Mouse (Mus musculus) lung, embryonic 15.5 days (tissue): ENCODE data around the gene Sphkap. TPM values are rescaled to one million over a fixed set of nuclear protein-coding genes. Genes with fewer than 3 reads are reported as not detected.
A peak's percentile ranks its signal among the peaks of the same experiment; 100 is the strongest.

Experiments
- ATAC-seq: fragments of 200-750 bp; cut with Nextera tagmentation; 2 replicates; pipeline ENCODE4 v1.8.0; 2017; ENCODE audit warnings: moderate number of reproducible peaks, borderline replicate concordance; ENCODE audit not compliant: low FRiP score, low TSS enrichment; ENCODE audit errors: extremely low read depth
- H3K27ac ChIP-seq: fragments of 300-500 bp; sonication (generic); 2 replicates; pipeline ENCODE4 v1.5.1; 2015; ENCODE audit warnings: moderate library complexity, mild to moderate bottlenecking, inconsistent platforms
- H3K27me3 ChIP-seq: fragments of 300-500 bp; sonication (generic); 2 replicates; pipeline ENCODE4 v1.6.1; 2015; ENCODE audit warnings: inconsistent platforms
- H3K36me3 ChIP-seq: fragments of 300-500 bp; sonication (generic); 2 replicates; pipeline ENCODE4 v1.6.1; 2015; ENCODE audit warnings: inconsistent platforms
- H3K4me1 ChIP-seq: fragments of 300-500 bp; sonication (generic); 2 replicates; pipeline ENCODE4 v1.6.1; 2015; ENCODE audit warnings: inconsistent platforms
- H3K4me2 ChIP-seq: fragments of 300-500 bp; sonication (generic); 2 replicates; pipeline ENCODE4 v1.6.1; 2015; ENCODE audit warnings: inconsistent platforms, mild to moderate bottlenecking, moderate library complexity
- H3K4me3 ChIP-seq: fragments of 300-500 bp; sonication (generic); 2 replicates; pipeline ENCODE4 v1.5.1; 2015; ENCODE audit warnings: mild to moderate bottlenecking, inconsistent platforms
- H3K9ac ChIP-seq: fragments of 300-500 bp; sonication (generic); 2 replicates; pipeline ENCODE4 v1.6.1; 2015; ENCODE audit warnings: inconsistent platforms
- H3K9me3 ChIP-seq: fragments of 300-500 bp; sonication (generic); 2 replicates; pipeline ENCODE4 v1.6.1; 2016; ENCODE audit warnings: inconsistent platforms
- WGBS: fragments of 180-500 bp; shearing (Covaris S2); methylation state at CpG from one replicate; pipeline ENCODE4 v1.1.7; 2015; 5-methylcytosine and 5-hydroxymethylcytosine counted together
- polyA plus RNA-seq: library from polyadenylated mRNA; unstranded; fragments of >200 nt; fragmentation: Nextera tagmentation; extraction: Ambion mirVana; gene quantifications from 2 replicates; pipeline ENCODE4 v1.2.1, GENCODE M21; 2015

Gene Sphkap
- 0.68 and 1.8 TPM in 2 replicates for polyA plus RNA-seq

- H3K4me1 ChIP-seq: peaks cover 9% of the 10 kb centered on the region; the same call in 1 of the 2 replicates
- H3K4me2 ChIP-seq: peak within 1 kb of the TSS; percentile 80
- no peaks in the 10 kb centered on the region for H3K36me3 ChIP-seq
- peak within 1 kb of the TSS; percentile 39 for H3K4me3 ChIP-seq
- ATAC-seq: peak; percentile 88
- H3K9me3 ChIP-seq: no peaks in the 10 kb centered on the region
- peaks cover 4% of the 10 kb centered on the region; the same call in 1 of the 2 replicates for H3K27me3 ChIP-seq
- 0 out of 2 replicates have a peak within 1 kb of the TSS, but pooled peaks have one; percentile 19 for H3K9ac ChIP-seq
- H3K27ac ChIP-seq: no peak within 1 kb of the TSS
- 2% methylated on average over 16 of the region's 16 CpGs for WGBS
These were observed at the start of gene Sphkap for GRCm38 (mm10) chr1:83408021-83408464. Gene Sphkap, minus strand, starts transcription at chr1:83408200.

- Histone ChIP-seq H3K9ac (no peak overlapping the region), H3K4me3 (no peak overlapping the region), H3K4me1 (no peaks in the 10 kb centered on the region), H3K4me2 (no peak overlapping the region), H3K36me3 (no peaks in the 10 kb centered on the region), H3K27ac (no peak overlapping the region), H3K27me3 (no peaks in the 10 kb centered on the region), H3K9me3 (no peaks in the 10 kb centered on the region)
- whole genome bisulfite sequencing: 54% methylated on average over 5 of the region's 5 CpGs
- ATAC-seq: no peak
These were observed 43.3 kb upstream of the Sphkap start for GRCm38 (mm10) chr1:83451291-83451690.

- 86% methylated on average over 2 of the region's 2 CpGs for WGBS
These were observed 32.4 kb upstream of the Sphkap start for GRCm38 (mm10) chr1:83440422-83440821.

GRCm38 (mm10) chr1:83433932-83434331 is 25.9 kb upstream of the Sphkap start:
- ATAC-seq: no peak
- Histone ChIP-seq H3K4me2 (no peak overlapping the region), H3K27ac (no peak overlapping the region), H3K4me3 (no peak overlapping the region), H3K27me3 (no peaks in the 10 kb centered on the region), H3K4me1 (no peaks in the 10 kb centered on the region), H3K9ac (no peak overlapping the region), H3K36me3 (no peaks in the 10 kb centered on the region), H3K9me3 (no peaks in the 10 kb centered on the region)
- WGBS: 91% methylated on average over 3 of the region's 3 CpGs

More at GRCm38 (mm10) chr1:83440422-83440821, 32.4 kb upstream of the Sphkap start:
- Histone ChIP-seq H3K27me3 (no peaks in the 10 kb centered on the region), H3K36me3 (no peaks in the 10 kb centered on the region), H3K9ac (no peak overlapping the region), H3K27ac (no peak overlapping the region), H3K4me3 (no peak overlapping the region), H3K4me2 (no peak overlapping the region), H3K9me3 (no peaks in the 10 kb centered on the region), H3K4me1 (no peaks in the 10 kb centered on the region)
- no peak for ATAC-seq

DNA sequence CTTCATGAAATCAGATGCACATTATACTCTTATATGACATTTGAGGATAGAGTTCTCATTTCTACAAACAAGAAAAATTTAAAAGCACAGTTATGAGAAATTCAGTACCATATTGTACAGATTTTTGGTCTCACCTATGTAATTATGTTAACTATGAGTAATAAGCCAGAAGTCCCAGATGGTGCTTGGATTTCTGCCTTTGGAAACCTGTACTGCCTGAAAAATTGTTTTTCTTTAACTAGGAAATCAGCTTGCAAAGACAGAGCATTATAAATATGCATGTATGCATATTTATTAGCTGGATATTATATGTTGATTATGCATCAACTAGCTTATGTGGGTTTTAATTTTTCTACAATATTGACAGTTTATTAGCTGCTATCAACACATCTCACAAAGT is 21.9 kb upstream of the Sphkap start:
- ATAC-seq: no peak
- Histone ChIP-seq H3K4me1 (no peaks in the 10 kb centered on the region), H3K9me3 (no peaks in the 10 kb centered on the region), H3K36me3 (no peaks in the 10 kb centered on the region), H3K27ac (no peak overlapping the region), H3K4me2 (no peak overlapping the region), H3K4me3 (no peak overlapping the region), H3K9ac (no peak overlapping the region), H3K27me3 (no peaks in the 10 kb centered on the region)

DNA sequence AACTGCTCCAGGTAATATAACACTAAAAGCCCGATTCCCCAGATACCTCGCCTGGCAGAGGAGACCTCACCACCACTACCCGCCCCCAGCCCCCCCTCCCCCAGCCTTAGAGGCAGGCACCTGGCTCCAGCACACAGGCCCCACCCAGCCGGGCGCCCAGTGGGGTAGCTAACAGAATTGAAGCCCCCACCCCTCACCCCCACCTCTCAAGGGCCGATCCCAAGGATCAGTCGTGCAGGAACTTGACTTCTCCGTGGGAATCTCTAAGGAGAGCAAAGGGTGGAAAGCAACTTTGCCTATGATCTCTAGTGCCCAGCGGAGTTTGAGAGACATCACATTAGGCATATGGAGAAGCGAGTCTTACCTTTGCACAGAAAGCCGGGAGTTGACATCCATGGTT is 384 bp downstream of the Sphkap start:
- peak overlapping the region; percentile 39 for H3K4me3 ChIP-seq
- H3K4me2 ChIP-seq: peak overlapping the region; percentile 80
- H3K27ac ChIP-seq: no peak overlapping the region
- WGBS: 2% methylated on average over 11 of the region's 11 CpGs
- H3K9me3 ChIP-seq: no peaks in the 10 kb centered on the region
- no peaks in the 10 kb centered on the region for H3K36me3 ChIP-seq
- H3K9ac ChIP-seq: 0 out of 2 replicates have a peak overlapping the region, but pooled peaks have one; percentile 19
- peak; percentile 31; the same call in 1 of the 2 replicates for ATAC-seq
- peaks cover 9% of the 10 kb centered on the region; the same call in 1 of the 2 replicates for H3K4me1 ChIP-seq
- H3K27me3 ChIP-seq: peaks cover 4% of the 10 kb centered on the region; the same call in 1 of the 2 replicates

DNA sequence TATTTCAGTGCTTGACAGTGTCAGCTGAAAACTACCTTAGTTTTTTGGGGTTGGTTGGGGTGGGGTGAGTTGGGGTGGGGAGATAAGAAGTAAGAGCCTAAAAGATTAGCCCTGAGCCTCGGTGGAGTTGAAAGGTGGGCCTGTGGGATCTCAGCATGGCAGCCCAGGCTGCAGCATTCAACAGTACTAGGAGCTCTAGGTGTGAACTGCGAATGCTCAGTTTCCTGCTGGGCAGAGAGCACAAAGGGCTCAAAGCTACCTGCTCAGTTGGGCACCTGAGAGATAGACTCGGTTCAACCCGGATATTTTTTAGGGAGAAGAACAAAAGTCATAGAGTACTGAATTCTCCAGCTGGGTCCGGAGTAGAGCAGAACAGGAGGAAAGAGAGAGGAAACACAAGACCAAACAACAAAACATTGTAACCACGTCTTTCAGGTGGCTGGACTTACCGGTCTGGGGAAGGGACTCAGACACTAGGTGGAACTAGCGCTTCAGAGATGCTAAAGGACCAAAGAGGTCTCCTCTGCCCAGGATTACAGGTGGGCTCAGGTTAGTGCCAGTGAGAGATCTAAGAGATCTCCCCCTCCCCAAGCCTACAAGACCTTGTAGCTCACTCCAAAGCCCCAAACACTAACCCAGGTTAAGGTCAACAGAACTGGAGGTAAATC is 984 bp downstream of the Sphkap start:
- H3K36me3 ChIP-seq: no peaks in the 10 kb centered on the region
- H3K9me3 ChIP-seq: no peaks in the 10 kb centered on the region
- H3K4me2 ChIP-seq: peak overlapping the region; percentile 80; the same call in 1 of the 2 replicates
- peaks cover 4% of the 10 kb centered on the region; the same call in 1 of the 2 replicates for H3K27me3 ChIP-seq
- no peak for ATAC-seq
- no peak overlapping the region for H3K27ac ChIP-seq
- H3K4me1 ChIP-seq: peaks cover 9% of the 10 kb centered on the region; the same call in 1 of the 2 replicates
- no peak overlapping the region for H3K9ac ChIP-seq
- 13% methylated on average over 8 of the region's 8 CpGs for WGBS
- H3K4me3 ChIP-seq: no peak overlapping the region

- Histone ChIP-seq H3K36me3 (no peaks in the 10 kb centered on the region), H3K9ac (no peak overlapping the region), H3K4me2 (no peak overlapping the region), H3K27me3 (no peaks in the 10 kb centered on the region), H3K4me1 (no peaks in the 10 kb centered on the region), H3K27ac (no peak overlapping the region), H3K9me3 (no peaks in the 10 kb centered on the region), H3K4me3 (no peak overlapping the region)
- ATAC-seq: no peak
- WGBS: 88% methylated on average over 1 of the region's 1 CpGs
These were observed 6.9 kb downstream of the Sphkap start for GRCm38 (mm10) chr1:83401079-83401478.

DNA sequence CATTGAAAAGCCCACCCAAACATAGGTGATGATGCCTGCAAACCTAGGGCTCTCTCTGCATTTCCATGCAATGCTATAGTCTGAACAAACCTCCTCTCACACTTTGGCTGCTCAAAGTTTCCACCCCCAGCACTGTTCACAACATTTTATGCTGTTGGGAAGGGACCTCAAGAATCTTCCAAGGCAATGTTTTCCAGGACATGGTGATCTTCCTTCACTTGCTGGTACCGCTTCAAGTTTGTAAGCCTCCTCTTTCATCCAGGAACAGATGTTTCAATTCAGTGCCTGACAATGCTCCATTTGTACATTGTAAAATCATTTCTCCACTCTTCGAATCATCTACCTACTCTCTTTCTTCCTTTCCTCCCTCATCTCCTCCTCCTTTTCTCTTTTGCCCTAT is 11.7 kb downstream of the Sphkap start:
- H3K36me3 ChIP-seq: no peaks in the 10 kb centered on the region
- H3K27me3 ChIP-seq: no peaks in the 10 kb centered on the region
- H3K4me3 ChIP-seq: no peak overlapping the region
- WGBS: 82% methylated on average over 2 of the region's 2 CpGs
- no peaks in the 10 kb centered on the region for H3K9me3 ChIP-seq
- H3K27ac ChIP-seq: no peak overlapping the region
- no peak overlapping the region for H3K9ac ChIP-seq
- no peak for ATAC-seq
- no peak overlapping the region for H3K4me2 ChIP-seq
- H3K4me1 ChIP-seq: no peaks in the 10 kb centered on the region

- Histone ChIP-seq H3K36me3 (no peaks in the 10 kb centered on the region), H3K27me3 (no peaks in the 10 kb centered on the region), H3K9me3 (no peaks in the 10 kb centered on the region), H3K9ac (no peak overlapping the region), H3K4me3 (no peak overlapping the region), H3K27ac (no peak overlapping the region), H3K4me2 (no peak overlapping the region), H3K4me1 (no peaks in the 10 kb centered on the region)
- WGBS: 38% methylated on average over 5 of the region's 5 CpGs
- no peak for ATAC-seq
These were observed 12.4 kb downstream of the Sphkap start for GRCm38 (mm10) chr1:83395559-83395958.

DNA sequence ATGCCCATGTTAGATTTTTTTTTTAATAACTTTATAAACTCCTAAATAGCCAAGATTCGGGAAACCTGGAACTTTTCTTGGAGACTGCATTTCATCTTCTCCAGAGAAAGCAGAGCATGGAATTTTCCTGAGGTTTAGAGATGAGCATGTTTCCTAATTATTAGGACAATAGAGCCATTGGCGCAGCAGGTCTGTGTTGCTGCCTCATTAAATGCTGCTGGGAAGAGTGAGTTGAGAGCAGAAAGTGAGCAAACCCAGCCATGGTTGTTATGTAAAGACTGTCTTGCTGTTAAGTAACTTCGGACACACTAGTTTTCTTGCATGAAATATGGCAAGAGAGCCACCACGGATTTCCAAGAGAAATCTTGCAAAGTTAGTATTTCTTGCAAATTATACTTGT is 18.6 kb downstream of the Sphkap start:
- Histone ChIP-seq H3K9me3 (no peaks in the 10 kb centered on the region), H3K4me1 (no peaks in the 10 kb centered on the region), H3K9ac (no peak overlapping the region), H3K27me3 (no peaks in the 10 kb centered on the region), H3K4me2 (no peak overlapping the region), H3K4me3 (no peak overlapping the region), H3K36me3 (no peaks in the 10 kb centered on the region), H3K27ac (no peak overlapping the region)
- no peak for ATAC-seq
- WGBS: 76% methylated on average over 4 of the region's 4 CpGs

DNA sequence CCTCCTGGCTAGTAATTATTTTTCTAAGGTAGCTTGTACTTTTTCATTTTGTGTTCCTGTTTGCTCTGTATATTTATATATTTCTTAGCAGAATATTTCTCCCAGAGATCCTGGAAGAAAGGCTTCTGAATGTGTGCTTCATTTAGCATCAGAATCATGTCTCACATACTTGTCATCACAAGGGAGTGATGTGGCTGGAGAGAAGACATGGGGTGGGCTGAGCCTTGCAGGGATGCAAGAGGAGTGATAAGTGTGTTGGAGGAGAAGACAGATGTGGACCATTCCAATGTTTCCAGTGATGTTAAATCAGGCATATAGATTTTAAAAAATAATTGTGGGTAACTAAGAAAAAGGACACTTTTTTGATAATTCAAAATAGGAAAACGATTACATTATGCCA is 30.6 kb downstream of the Sphkap start:
- Histone ChIP-seq H3K9ac (no peak overlapping the region), H3K27me3 (no peaks in the 10 kb centered on the region), H3K27ac (no peak overlapping the region), H3K4me3 (no peak overlapping the region), H3K36me3 (no peaks in the 10 kb centered on the region), H3K4me1 (no peaks in the 10 kb centered on the region), H3K9me3 (no peaks in the 10 kb centered on the region), H3K4me2 (no peak overlapping the region)
- no peak for ATAC-seq
- WGBS: 61% methylated on average over 1 of the region's 1 CpGs
